Mouse (Mus musculus): Measurements from ENCODE around the gene Ccnjl.

DNA sequence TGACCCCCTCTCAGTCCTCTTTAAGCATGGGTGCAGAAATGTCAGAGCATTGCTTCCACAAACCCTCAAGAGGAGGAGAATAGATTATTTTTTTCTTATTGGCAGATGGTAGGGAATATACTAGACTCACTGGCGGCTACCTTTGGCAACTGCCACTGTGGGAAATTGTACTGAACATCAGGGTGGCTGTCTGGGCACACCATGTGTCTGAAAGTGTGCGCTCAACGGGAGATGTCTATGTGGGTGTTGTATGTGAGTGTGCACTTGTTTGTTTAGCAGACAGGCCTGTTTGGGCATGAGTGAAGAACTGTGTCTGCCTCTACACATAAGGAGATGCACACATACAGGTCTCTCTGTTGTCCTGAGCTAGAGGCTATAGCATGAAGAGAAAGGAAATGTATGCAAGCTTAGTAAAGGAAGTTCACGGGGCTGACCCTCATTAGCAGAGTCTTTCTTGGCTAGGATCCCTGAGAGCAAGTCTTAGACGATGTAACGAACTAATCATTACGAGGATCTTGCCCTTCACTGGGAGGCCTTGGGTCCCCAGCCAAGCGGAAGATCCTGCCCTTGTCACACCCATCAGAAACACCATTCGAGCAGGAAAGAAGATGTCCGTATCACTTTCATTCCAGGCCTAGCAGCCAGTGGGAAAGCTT, 81.5 kb downstream of the Ccnjl start:
- no peak for TF ChIP-seq MXI1 (IDR thresholded peaks at IDR 0.05; ENCODE audit: low read depth, low read length)
- TF ChIP-seq CTCF (IDR thresholded peaks at IDR 0.05 in 2 of 3, conservative IDR thresholded peaks at IDR 0.05 in 1 of 3; ENCODE audit: control insufficient read depth in 1 of 3, insufficient read depth in 1 of 3, low read depth in 2 of 3, low read length in 3 of 3, poor library complexity in 1 of 3, severe bottlenecking in 1 of 3), result no peak
- TF ChIP-seq USF1 (IDR thresholded peaks at IDR 0.05; ENCODE audit: low read depth, low read length), result no peak
